Mouse (Mus musculus) left cerebral cortex, postnatal 14 days (tissue): ENCODE measurements around the gene Caprin1. TPM values are rescaled to one million over a fixed set of nuclear protein-coding genes. Genes with fewer than 3 reads are reported as not detected.

Experiments used
- DNase-seq, 2 experiments: peaks; one replicate each; pipeline ENCODE4 v3.0.0; 2021 to 2022; ENCODE audit warnings: low spot score in 2 of 2, mixed read lengths in 1 of 2
- intact Hi-C: fragments of 180-260 bp; cut with DNase I; formaldehyde crosslinking; loops from one replicate; pipeline ENCODE4 v1.15.1; 2025
- microRNA-seq, 2 experiments: library from miRNA; unstranded; fragments of <30 nt; microRNA quantifications; one replicate each; pipeline ENCODE4 v1.2.0; 2022
- total RNA-seq, 2 experiments: library from RNA; stranded (reverse); gene quantifications; 2 replicates each; pipeline ENCODE4 v1.2.3; 2021

The Caprin1 gene
- total RNA-seq, 2 experiments from 2014 or later: 339 to 364 TPM

DNA sequence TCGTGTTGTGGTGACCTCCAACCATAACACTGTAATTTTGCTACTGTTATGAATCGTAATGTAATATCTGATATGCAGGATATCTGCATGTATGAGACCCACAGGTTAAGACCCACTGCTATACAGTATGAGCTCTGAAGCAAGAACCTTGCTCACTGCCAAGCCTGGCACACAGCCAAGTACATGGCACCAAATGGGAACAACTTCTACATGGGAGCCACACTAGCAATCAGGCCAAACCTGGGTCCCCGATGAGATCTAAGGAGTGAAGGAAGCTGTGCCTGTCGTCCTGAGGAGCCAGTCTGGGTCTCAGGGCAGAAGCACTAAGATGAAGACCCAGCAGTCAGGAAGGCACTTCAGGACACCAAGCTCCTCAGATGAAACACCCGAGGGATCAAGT is 52.0 kb downstream of the Caprin1 start:
- DNase-seq: no peak

DNA sequence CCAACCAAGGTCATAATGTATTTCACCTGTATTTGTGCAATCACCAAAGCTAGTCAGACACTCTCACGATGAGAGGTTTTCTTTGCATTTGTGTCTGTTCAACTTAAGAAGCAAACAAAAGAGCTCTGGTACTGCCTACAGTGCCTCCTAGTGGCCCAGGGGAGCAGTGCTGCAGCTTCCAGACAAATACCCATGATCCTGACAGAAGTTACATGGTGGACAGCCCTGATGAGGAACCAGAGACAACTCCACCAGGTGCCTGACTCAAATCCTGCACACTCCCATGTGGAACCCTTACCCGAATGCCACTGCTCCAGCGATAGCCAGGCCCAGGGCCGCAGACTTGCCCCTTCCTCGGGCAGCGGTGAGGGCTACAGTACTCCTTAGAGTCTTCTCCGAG is 53.5 kb downstream of the Caprin1 start:
- DNase-seq: peak; percentile 68 to 78
- intact Hi-C loops: no loop called here

More for the DNA sequence above, 52.0 kb downstream of the Caprin1 start:
- intact Hi-C loops: no loop called here

DNA sequence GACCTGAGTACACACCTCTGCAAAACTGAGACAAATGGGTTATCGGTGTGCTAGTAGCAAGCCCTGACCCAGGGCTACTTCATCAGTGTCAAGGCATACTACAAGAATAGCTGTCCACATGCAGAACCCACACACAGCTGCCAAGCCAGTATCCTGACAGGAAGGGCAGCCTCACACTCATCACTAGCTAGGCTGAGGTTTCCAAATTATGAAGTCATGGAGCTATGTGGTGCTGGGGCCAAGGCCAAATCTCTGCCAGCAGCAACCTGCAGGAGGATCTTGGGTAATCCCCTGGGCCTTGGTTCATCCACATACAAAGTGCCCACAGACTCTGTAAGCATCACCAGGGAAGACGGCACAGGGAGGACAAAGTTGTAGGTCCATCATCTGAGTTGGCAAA is 53.9 kb downstream of the Caprin1 start:
- intact Hi-C loops: no loop called here
- DNase-seq: no peak

DNA sequence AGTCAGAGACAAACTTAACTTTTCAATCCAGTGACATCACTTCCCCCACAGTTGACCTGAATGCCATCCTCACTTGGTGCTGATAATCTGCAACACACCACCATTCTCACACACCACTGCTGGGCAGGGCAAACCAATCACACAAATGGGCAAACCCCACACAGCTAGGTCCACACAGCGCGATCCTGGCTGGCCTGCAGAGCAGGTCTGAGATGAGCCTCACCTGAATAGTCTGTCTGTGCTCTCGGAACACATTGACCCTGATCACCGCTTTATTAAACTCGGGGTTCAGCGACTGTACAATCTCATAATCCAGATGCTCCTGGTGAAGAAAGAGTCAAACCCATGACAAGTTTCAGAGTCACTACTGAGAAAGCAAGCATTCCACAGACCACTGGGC is 54.6 kb downstream of the Caprin1 start:
- intact Hi-C loops: no loop called here
- DNase-seq: no peak

DNA sequence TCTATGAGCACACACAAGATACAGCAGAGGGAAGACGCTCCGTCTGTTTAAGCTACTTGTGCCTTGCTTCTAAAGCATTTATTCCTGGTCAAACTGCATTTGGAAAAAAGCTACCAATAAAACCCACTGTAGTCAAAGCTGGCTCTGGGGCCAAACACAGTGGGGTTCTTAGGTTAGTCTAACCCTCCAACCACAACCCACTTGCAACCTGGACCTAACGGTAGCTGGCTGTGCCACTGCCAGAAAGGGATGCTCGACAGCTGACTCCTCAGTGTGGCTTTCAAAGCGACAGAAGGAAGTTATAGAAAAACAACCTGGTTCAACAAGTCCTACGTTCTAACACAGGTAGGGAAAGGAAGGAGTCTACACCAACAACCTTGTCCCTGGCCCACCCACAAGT is 66.0 kb downstream of the Caprin1 start:
- DNase-seq: no peak
- intact Hi-C loops: no loop called here

DNA sequence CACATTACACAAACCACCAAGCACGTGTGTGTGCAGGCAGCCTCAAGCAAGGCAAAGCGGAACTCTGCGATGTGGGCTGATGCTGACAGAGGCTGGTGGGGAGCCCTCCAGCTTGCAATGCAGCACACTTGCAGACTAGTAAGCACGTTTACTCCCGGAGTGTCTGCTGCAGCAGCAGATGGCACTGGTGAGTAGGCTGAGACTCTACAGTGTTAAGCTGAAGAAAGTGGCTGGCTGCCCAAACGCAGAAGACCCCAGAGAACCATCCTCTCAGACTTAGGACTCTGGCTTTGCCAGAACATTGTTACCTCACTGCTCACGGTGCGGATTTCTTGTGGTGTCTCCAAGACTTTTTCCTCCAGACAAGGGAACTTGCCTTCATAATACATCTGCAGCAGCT is 66.5 kb downstream of the Caprin1 start:
- intact Hi-C loops: no loop called here
- DNase-seq: peak; percentile 73 to 84

DNA sequence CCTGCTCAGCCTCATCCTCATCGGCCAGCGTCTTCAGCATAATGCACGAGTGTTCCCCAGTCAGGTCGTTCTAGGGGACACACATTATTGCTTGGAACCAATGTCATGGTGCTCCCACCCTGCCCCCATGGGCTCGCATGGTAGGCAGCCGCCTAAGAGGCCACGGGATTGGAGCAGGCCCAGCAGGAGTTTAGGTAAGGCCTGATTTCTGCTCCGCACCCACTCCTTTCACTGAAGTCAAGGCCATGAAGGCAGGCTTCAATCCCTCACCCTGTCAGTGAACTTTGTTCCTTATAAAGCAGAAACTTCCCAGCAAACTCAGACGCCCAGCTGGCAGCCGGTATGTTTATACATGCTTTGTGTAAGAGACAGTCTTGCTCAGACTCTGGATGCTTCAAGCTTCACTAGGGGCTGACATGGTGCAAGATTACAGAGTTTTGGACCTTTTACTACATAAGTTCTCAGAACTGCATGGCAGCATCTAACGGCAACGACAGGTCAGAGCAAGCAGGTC is 69.4 kb downstream of the Caprin1 start:
- intact Hi-C loops: no loop called here
- DNase-seq: no peak

DNA sequence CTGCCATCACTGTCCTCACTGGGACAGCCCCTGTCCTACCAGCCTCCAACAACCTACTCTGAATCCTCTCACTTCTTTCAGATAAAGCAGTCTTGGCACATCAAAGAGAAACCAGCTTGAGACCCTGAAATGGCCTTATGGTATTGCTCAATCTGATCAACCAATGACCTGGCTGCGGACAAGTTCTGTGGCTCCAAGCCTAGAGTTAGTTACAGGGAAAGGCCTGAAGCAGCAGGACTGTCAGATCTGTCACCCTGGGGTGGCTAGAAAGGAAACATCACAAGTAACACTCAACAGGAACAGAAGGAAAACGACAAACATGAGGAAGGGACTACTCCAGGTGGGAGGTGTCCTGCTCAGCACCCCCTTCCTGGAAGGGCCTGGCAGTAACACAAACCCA is 72.9 kb downstream of the Caprin1 start:
- DNase-seq: no peak
- intact Hi-C loops: no loop called here

DNA sequence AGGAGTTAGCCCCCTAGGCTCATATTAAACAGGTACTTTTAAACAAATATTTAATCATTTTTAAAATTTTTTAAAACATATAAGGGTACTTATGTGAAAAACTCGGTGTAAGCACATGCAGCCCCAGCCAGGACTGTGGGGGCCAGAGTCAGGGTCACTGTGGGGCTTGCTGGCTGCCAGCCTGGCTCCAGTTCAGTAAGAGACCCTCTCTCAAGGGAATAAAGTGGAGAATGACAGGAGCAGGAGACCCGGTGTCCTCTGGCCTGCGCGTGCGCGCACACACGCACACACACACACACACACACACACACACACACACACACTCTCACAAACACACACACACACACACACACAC is 78.2 kb downstream of the Caprin1 start:
- intact Hi-C loops: loop anchor here (2.0 to 10.0 kb wide), 2 partner anchors 154 to 264 kb away; no protein-coding TSS in a partner anchor
- no peak for DNase-seq

DNA sequence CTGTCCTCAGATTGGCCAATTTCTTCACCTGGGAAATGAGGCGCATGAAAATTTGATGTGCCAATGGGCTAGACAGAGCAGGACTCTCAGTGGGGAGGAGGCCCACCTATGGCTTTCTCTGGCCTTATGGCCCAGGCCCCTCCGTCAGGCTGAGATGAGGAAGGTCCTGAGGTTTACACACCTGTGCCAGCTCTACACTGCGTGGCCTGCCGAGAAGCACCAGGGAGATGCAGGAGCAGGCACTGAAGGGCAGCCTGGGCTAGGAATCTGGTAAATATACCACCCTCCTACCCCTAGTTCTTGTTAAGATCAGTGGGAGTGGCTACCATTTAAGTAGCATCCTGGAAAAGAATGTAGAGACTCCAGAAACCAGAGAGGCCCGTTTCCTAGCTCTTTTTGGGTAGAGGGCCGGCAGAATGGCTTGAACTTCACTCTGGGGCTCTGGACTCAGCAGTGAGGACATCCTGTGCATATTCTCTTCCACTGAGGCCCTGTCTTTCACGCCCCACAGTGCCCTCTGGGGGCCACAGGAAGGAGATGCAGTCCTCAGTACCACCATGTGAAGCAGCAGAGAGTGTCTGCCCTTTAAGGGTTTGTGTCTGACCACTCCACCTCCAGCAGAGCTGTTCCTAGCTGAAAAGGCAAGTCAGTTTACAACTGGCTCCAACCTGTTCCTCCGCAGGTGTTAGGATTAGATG is 78.7 kb downstream of the Caprin1 start:
- peak; percentile 68 to 76 for DNase-seq
- intact Hi-C loops: loop anchor here (2.0 to 10.0 kb wide), 2 partner anchors 154 to 264 kb away; no protein-coding TSS in a partner anchor

DNA sequence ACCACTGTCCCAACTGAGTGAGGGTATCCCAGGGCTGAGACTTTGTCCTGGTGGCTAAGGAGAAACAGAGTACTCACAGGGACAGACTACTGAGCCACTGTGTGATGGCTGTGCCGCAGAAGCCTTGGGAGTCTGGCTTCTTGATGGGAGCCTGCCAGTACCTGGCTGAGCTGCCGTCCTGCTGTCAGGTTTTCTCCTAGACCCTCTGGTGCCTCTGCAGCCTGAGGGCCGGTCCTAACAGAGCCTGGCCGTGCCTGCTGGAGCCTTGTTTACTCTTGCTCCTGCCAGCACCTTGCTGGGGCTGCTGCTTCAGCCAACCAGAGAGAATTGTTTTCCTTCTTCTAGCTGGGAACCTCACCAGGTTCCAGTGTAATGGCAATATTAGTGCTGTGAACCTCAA is 83.0 kb downstream of the Caprin1 start:
- intact Hi-C loops: loop anchor here (10.0 kb wide), 1 partner anchor 260 kb away; no protein-coding TSS in a partner anchor

DNA sequence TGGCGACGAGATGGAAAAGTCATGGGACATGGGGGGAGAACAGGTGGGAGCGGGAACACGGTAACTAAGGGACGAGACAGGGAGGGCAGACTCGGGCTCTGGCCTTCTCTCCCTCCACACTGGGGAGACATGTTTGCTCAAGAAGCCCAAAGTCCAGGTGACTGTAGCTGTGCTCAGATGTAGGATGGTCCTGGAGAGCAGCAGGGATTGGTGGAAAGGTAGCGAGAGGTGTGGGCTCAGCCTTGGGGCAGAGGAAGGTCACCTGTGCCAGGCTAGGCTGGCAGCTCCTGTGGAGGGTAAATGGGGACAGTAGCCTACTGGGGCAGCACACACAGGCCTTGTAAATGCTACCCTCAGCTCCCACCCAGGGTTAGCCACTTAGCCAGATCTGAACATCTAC is 83.6 kb downstream of the Caprin1 start:
- no peak for DNase-seq
- intact Hi-C loops: loop anchor here (10.0 kb wide), 1 partner anchor 259 kb away; no protein-coding TSS in a partner anchor

More for the DNA sequence above, 83.0 kb downstream of the Caprin1 start:
- no peak for DNase-seq

Small RNA genes lying within 50 kb of the gene (microRNA-seq; reads per million reads assigned to microRNA genes)
- gene Gm22757: 0 reads per million in 2 experiments
- gene Gm22761: 0 reads per million in 2 experiments

Other genes starting within 250 kb of the Caprin1 start
- 10 to 100 TPM; 13.4 to 13.7 TPM for gene Abtb2, start 231.3 kb downstream of the Caprin1 start, total RNA-seq
- 10 to 100 TPM; 28.3 to 29.5 TPM for gene Nat10, start 36.4 kb downstream of the Caprin1 start, total RNA-seq
- 10 to 100 TPM; 19.0 to 21.9 TPM for gene Lmo2, start 160.3 kb upstream of the Caprin1 start, total RNA-seq
- 10 to 100 TPM; 52.2 to 53.6 TPM for gene Fbxo3, start 230.1 kb upstream of the Caprin1 start, total RNA-seq
- gene 4931422A03Rik, start 230.7 kb upstream of the Caprin1 start, total RNA-seq: not detected